Mouse (Mus musculus): Measurements from ENCODE around the gene Resp18. TPM values are rescaled to one million over a fixed set of nuclear protein-coding genes. Genes with fewer than 3 reads are reported as not detected.

Resp18 gene
- polyA plus RNA-seq (2012; rRNA removed) (0.16 TPM in 1 of 2 replicates, not detected in the other), polyA plus RNA-seq (2014; fragmentation: Nextera tagmentation; extraction: Ambion mirVana) (not detected in 2 replicates)

DNA sequence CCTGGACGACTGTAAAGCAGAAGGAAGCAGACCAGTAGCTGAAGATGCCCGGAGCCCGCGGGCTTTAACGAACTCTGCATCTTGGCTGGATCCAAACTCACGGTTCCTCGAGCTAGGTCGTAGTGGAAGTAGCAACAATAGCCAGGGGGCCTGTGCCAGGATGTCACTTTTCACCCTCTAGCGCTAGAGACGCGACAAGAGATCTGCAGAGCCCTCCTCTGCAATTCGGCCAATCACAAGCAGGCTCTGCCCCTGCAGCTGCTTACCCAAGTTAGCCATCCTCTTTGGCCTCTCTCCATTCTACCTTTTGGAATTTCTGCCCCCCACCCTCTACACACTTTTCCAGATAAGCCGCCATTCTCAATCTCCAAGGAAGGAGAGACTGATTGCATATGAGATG lies at the start of gene Resp18:
TSS of gene Resp18 (minus strand) at position 188 of the 400 bp plus-strand sequence.
- Histone ChIP-seq H3K4me2 (replicated peaks; ENCODE audit: low read depth, low read length, severe bottlenecking) (no peak within 1 kb of the TSS), H3K4me3 (replicated peaks; ENCODE audit: low read length) (no peak within 1 kb of the TSS), H3K27me3 (ENCODE audit: control insufficient read depth, insufficient read depth, low read length) (peaks cover 21% of the 10 kb centered on the region), H3K27ac (replicated peaks; ENCODE audit: low read depth, low read length) (no peak within 1 kb of the TSS), H3K9ac (ENCODE audit: low read depth, low read length, severe bottlenecking) (no peak within 1 kb of the TSS), H3K9me3 (ENCODE audit: control insufficient read depth, low read length) (no peaks in the 10 kb centered on the region), H3K36me3 (ENCODE audit: control insufficient read depth, insufficient read depth, low read length) (no peaks in the 10 kb centered on the region), H3K4me1 (ENCODE audit: control insufficient read depth, insufficient read depth, low read length) (no peaks in the 10 kb centered on the region)
- no peak for TF ChIP-seq POLR2A (IDR thresholded peaks at IDR 0.05; ENCODE audit: borderline replicate concordance, extremely low read depth, insufficient read depth, insufficient read length)
- DNase-seq (ENCODE audit: low spot score) (no peak), ATAC-seq (ENCODE audit: low FRiP score, low read depth) (no peak)
- 5% methylated on average over 13 of the region's 13 CpGs for WGBS

DNA sequence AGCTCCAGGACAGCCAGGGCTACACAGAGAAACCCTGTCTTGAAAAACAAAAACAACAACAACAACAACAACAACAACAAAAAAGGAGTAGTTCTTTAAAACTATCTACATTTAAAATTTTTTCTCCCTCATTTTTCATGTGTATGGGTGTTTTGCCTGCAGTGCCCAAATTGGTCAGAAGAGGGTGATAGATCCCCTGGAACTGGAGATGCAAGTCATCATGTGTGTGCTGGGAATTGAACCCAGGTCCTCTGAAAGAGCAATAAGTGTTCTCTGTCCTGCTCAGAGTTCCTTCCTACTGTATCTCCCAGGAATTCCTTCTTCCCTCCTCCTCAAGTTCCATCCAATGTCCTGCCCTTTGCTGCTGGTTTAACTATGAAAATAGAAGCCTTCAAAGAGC lies 49.2 kb upstream of the Resp18 start:
- H3K27me3 ChIP-seq (ENCODE audit: control insufficient read depth, insufficient read depth, low read length): no peaks in the 10 kb centered on the region
- H3K4me3 ChIP-seq (replicated peaks; ENCODE audit: low read length): no peak overlapping the region
- no peak overlapping the region for H3K9ac ChIP-seq (ENCODE audit: low read depth, low read length, severe bottlenecking)
- no peak for TF ChIP-seq POLR2A (IDR thresholded peaks at IDR 0.05; ENCODE audit: borderline replicate concordance, extremely low read depth, insufficient read depth, insufficient read length)
- H3K9me3 ChIP-seq (ENCODE audit: control insufficient read depth, low read length): no peaks in the 10 kb centered on the region
- H3K36me3 ChIP-seq (ENCODE audit: control insufficient read depth, insufficient read depth, low read length): no peaks in the 10 kb centered on the region
- DNase-seq (ENCODE audit: low spot score): no peak
- no peak overlapping the region for H3K27ac ChIP-seq (replicated peaks; ENCODE audit: low read depth, low read length)
- H3K4me2 ChIP-seq (replicated peaks; ENCODE audit: low read depth, low read length, severe bottlenecking): no peak overlapping the region
- ATAC-seq (ENCODE audit: low FRiP score, low read depth): no peak
- H3K4me1 ChIP-seq (ENCODE audit: control insufficient read depth, insufficient read depth, low read length): 0 out of 2 replicates have a peak, but pooled peaks cover 3% of the 10 kb centered on the region

DNA sequence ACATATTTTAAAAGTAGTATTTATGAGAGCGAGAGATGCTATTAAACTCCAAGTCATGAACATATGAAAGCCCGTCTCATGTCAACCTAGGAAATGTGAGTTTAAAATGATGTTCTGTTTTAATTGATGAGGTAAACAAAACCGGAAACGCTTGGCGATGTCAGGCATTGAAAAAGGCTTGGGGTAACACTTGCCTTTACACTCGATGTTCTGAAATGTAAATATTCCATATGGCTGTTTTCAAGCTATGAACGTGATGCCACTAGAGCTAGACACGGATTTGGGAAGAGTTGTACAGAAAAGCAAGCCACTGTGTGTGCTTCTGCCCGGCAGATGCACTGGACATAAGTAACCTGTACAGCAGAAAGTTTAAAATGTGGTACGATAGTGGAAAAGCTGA lies 41.0 kb upstream of the Resp18 start:
- 88% methylated on average over 10 of the region's 10 CpGs for WGBS
- H3K36me3 ChIP-seq (ENCODE audit: control insufficient read depth, insufficient read depth, low read length): peaks cover 4% of the 10 kb centered on the region; the same call in 1 of the 2 replicates
- no peak for TF ChIP-seq POLR2A (IDR thresholded peaks at IDR 0.05; ENCODE audit: borderline replicate concordance, extremely low read depth, insufficient read depth, insufficient read length)
- H3K4me1 ChIP-seq (ENCODE audit: control insufficient read depth, insufficient read depth, low read length): peaks cover 7% of the 10 kb centered on the region
- no peak for DNase-seq (ENCODE audit: low spot score)
- H3K9me3 ChIP-seq (ENCODE audit: control insufficient read depth, low read length): no peaks in the 10 kb centered on the region
- H3K27ac ChIP-seq (replicated peaks; ENCODE audit: low read depth, low read length): no peak overlapping the region
- H3K4me3 ChIP-seq (replicated peaks; ENCODE audit: low read length): no peak overlapping the region
- H3K4me2 ChIP-seq (replicated peaks; ENCODE audit: low read depth, low read length, severe bottlenecking): no peak overlapping the region
- ATAC-seq (ENCODE audit: low FRiP score, low read depth): no peak
- no peaks in the 10 kb centered on the region for H3K27me3 ChIP-seq (ENCODE audit: control insufficient read depth, insufficient read depth, low read length)
- H3K9ac ChIP-seq (ENCODE audit: low read depth, low read length, severe bottlenecking): no peak overlapping the region

DNA sequence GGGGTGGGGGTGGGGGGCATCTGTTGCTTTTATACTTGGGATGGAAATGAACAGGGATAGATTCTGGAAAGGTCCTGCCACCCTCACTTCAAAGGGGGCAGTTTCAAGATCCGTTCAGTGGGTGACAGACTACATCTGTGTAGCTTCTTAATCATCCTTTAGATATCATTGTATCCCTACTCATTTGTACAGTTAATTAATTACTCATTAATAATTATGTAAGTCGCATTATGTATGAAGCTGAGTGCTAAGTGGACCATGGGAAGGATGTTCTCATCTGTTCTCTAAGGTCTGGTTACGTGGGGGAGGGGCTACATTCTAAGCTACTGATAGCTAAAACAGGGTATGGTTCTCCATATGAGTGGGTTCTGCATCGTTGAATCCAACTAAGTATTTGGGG lies 40.5 kb upstream of the Resp18 start:
- Histone ChIP-seq H3K4me1 (ENCODE audit: control insufficient read depth, insufficient read depth, low read length) (peaks cover 7% of the 10 kb centered on the region), H3K27me3 (ENCODE audit: control insufficient read depth, insufficient read depth, low read length) (no peaks in the 10 kb centered on the region), H3K4me3 (replicated peaks; ENCODE audit: low read length) (no peak overlapping the region), H3K27ac (replicated peaks; ENCODE audit: low read depth, low read length) (no peak overlapping the region), H3K4me2 (replicated peaks; ENCODE audit: low read depth, low read length, severe bottlenecking) (no peak overlapping the region), H3K36me3 (ENCODE audit: control insufficient read depth, insufficient read depth, low read length) (peaks cover 8% of the 10 kb centered on the region), H3K9ac (ENCODE audit: low read depth, low read length, severe bottlenecking) (no peak overlapping the region), H3K9me3 (ENCODE audit: control insufficient read depth, low read length) (no peaks in the 10 kb centered on the region)
- TF ChIP-seq POLR2A (IDR thresholded peaks at IDR 0.05; ENCODE audit: borderline replicate concordance, extremely low read depth, insufficient read depth, insufficient read length): no peak
- no peak for DNase-seq (ENCODE audit: low spot score)
- 89% methylated on average over 4 of the region's 4 CpGs for WGBS
- no peak for ATAC-seq (ENCODE audit: low FRiP score, low read depth)

DNA sequence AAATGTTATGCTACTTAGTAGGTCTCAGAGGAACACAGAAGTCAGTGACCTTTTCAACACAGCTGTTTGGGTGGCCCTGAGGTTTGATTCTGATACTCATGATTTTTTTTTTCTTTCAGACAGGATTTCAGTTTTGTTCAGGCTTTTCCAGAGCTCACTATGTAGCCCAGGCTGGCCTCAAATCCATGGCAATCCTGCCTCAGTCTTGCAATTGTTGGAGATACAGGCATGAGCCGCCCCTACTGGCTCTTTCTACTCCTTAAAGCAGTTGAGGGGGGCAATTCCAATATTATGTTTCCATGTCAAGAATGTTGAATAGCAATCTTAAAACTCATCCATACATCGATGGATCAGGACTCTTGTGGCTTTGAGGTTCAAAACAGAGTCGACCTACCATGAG lies 40.1 kb upstream of the Resp18 start:
- DNase-seq (ENCODE audit: low spot score) (no peak), ATAC-seq (ENCODE audit: low FRiP score, low read depth) (no peak)
- no peak overlapping the region for H3K27ac ChIP-seq (replicated peaks; ENCODE audit: low read depth, low read length)
- 72% methylated on average over 3 of the region's 3 CpGs for WGBS
- TF ChIP-seq POLR2A (IDR thresholded peaks at IDR 0.05; ENCODE audit: borderline replicate concordance, extremely low read depth, insufficient read depth, insufficient read length): no peak
- no peaks in the 10 kb centered on the region for H3K27me3 ChIP-seq (ENCODE audit: control insufficient read depth, insufficient read depth, low read length)
- H3K4me1 ChIP-seq (ENCODE audit: control insufficient read depth, insufficient read depth, low read length): peaks cover 7% of the 10 kb centered on the region
- peak overlapping the region; percentile 33 for H3K4me2 ChIP-seq (replicated peaks; ENCODE audit: low read depth, low read length, severe bottlenecking)
- H3K9ac ChIP-seq (ENCODE audit: low read depth, low read length, severe bottlenecking): peak overlapping the region; percentile 13; the same call in 1 of the 2 replicates
- H3K36me3 ChIP-seq (ENCODE audit: control insufficient read depth, insufficient read depth, low read length): peaks cover 12% of the 10 kb centered on the region
- no peaks in the 10 kb centered on the region for H3K9me3 ChIP-seq (ENCODE audit: control insufficient read depth, low read length)
- H3K4me3 ChIP-seq (replicated peaks; ENCODE audit: low read length): peak overlapping the region; percentile 21

All from limb, embryonic 14.5 days (tissue).